ENCODE assay signal across 8 mouse cellular contexts in the genomic region with DNA sequence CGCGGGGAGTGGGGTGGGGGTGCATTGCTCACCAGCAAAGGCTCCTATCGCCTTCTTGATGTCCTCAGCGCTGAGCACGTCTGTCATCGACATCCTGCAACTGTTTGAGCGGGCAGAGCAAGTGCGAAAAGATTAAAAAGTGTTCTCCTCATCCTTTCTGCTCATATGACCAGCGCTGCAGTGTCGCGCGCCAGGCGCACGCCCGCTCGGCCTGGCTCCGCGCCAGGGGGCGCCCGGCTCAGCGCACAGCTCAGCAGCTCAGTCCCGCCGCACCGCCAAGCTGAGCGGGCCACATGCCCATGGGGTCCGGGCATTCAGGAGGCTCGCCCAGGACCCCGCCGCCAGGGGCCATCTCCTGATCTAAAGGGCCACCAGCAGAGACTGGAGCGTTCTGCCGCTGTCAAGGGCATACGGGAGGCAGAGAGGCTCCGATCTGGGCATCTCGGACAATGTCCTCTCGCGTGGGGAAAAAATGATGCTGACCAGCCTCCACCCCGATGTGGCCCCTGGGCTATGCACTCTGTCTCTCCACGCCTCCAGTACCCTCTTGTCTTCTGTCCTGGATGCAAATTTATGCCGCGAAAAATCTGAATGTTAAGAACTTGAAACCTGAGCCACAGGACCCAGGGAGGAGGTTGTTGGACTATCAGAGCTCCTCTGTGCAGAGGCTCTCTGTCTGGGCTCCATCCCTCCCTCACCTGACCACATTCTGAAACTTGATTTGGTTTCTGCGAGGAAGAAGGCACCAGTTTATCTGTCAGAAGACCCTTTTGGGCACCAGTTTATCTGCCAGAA. TPM values are rescaled to one million over a fixed set of nuclear protein-coding genes. Genes with fewer than 3 reads are reported as not detected.
DNase-seq lines count a peak whose midpoint lies in the region; ATAC-seq and TF ChIP-seq lines count a peak whose summit lies in the region.

No protein-coding gene starts in this region.

- H3K27me3 ChIP-seq in lung, embryonic 14.5 days (ENCODE audit: insufficient read depth, low read length), result peaks cover 44% of the 10 kb centered on the region
- peaks cover 17% of the 10 kb centered on the region for H3K27me3 ChIP-seq in embryonic facial prominence, embryonic 11.5 days (ENCODE audit: control insufficient read depth, insufficient read depth, low read length)
- peaks cover 60% of the 10 kb centered on the region for H3K27me3 ChIP-seq in hindbrain, embryonic 12.5 days
- H3K27me3 ChIP-seq in neural tube, embryonic 11.5 days (ENCODE audit: control insufficient read depth, insufficient read depth, low read length), result peaks cover 23% of the 10 kb centered on the region

- TF ChIP-seq CTCF in lung, embryonic 14.5 days (IDR thresholded peaks at IDR 0.05; ENCODE audit: low read depth), result no peak

- 0 out of 2 replicates have a peak, but pooled peaks cover 3% of the 10 kb centered on the region for H3K4me1 ChIP-seq in lung, embryonic 14.5 days (ENCODE audit: insufficient read depth)
- H3K4me1 ChIP-seq in embryonic facial prominence, embryonic 11.5 days (ENCODE audit: control insufficient read depth, insufficient read depth, low read length), result no peaks in the 10 kb centered on the region; the same call in 1 of the 2 replicates
- peaks cover 14% of the 10 kb centered on the region for H3K4me1 ChIP-seq in hindbrain, embryonic 12.5 days
- peaks cover 4% of the 10 kb centered on the region; the same call in 1 of the 2 replicates for H3K4me1 ChIP-seq in neural tube, embryonic 11.5 days (ENCODE audit: control insufficient read depth, insufficient read depth, low read length)

- peak; percentile 84 for DNase-seq in lung, embryonic 14.5 days
- DNase-seq in lung, postnatal 36 days, result no peak
- peak; percentile 58 for DNase-seq in adrenal gland, postnatal 14 days
- DNase-seq in embryonic facial prominence, embryonic 11.5 days (ENCODE audit: low spot score), result peak; percentile 68
- DNase-seq in left cerebral cortex, postnatal 4 days, result peak; percentile 82
- peak; percentile 74 for DNase-seq in neural tube, embryonic 11.5 days (ENCODE audit: low spot score)

- ATAC-seq in lung, embryonic 14.5 days (ENCODE audit: insufficient read depth), result peak; percentile 47; the same call in 1 of the 2 replicates
- peak; percentile 75; the same call in 1 of the 2 replicates for ATAC-seq in embryonic facial prominence, embryonic 11.5 days (replicated peaks; ENCODE audit: insufficient number of reproducible peaks, low FRiP score, low TSS enrichment, low read depth)
- 0 out of 2 replicates have a peak, but pooled peaks have one; percentile 61 for ATAC-seq in hindbrain, embryonic 12.5 days (ENCODE audit: low FRiP score)
- no peak for ATAC-seq in neural tube, embryonic 11.5 days (ENCODE audit: insufficient read depth, low FRiP score, low TSS enrichment)
- no peak for ATAC-seq in inflammation-experienced regulatory T-cells, adult 6 months

- no peaks in the 10 kb centered on the region for H3K36me3 ChIP-seq in lung, embryonic 14.5 days (ENCODE audit: insufficient read depth)
- H3K36me3 ChIP-seq in embryonic facial prominence, embryonic 11.5 days (replicated peaks; ENCODE audit: control insufficient read depth, insufficient read depth, low read depth, low read length), result no peaks in the 10 kb centered on the region
- no peaks in the 10 kb centered on the region for H3K36me3 ChIP-seq in hindbrain, embryonic 12.5 days
- H3K36me3 ChIP-seq in neural tube, embryonic 11.5 days (ENCODE audit: control insufficient read depth, insufficient read depth, low read length), result no peaks in the 10 kb centered on the region

- WGBS in lung, embryonic 14.5 days, result 2% methylated on average over 40 of the region's 41 CpGs
- 2% methylated on average over 41 of the region's 41 CpGs for WGBS in embryonic facial prominence, embryonic 11.5 days
- WGBS in hindbrain, embryonic 12.5 days, result 2% methylated on average over 41 of the region's 41 CpGs
- WGBS in neural tube, embryonic 11.5 days, result 1% methylated on average over 41 of the region's 41 CpGs

- H3K9me3 ChIP-seq in lung, embryonic 14.5 days (ENCODE audit: low read depth, low read length), result no peaks in the 10 kb centered on the region
- no peaks in the 10 kb centered on the region for H3K9me3 ChIP-seq in embryonic facial prominence, embryonic 11.5 days (replicated peaks; ENCODE audit: control insufficient read depth, low read length)
- H3K9me3 ChIP-seq in hindbrain, embryonic 12.5 days (replicated peaks), result no peaks in the 10 kb centered on the region
- H3K9me3 ChIP-seq in neural tube, embryonic 11.5 days (ENCODE audit: control insufficient read depth, low read length), result no peaks in the 10 kb centered on the region

- H3K9ac ChIP-seq in lung, embryonic 14.5 days, result peak overlapping the region; percentile 17; the same call in 1 of the 2 replicates
- H3K9ac ChIP-seq in embryonic facial prominence, embryonic 11.5 days (replicated peaks; ENCODE audit: low read length), result peak overlapping the region; percentile 32
- peak overlapping the region; percentile 43 for H3K9ac ChIP-seq in hindbrain, embryonic 12.5 days
- peak overlapping the region; percentile 42 for H3K9ac ChIP-seq in neural tube, embryonic 11.5 days (ENCODE audit: low read length)

- intact Hi-C loops in left cerebral cortex, postnatal 4 days (cut with DNase I), result no loop called here

- H3K4me3 ChIP-seq in lung, embryonic 14.5 days (ENCODE audit: low read depth, low read length), result peak overlapping the region; percentile 20; the same call in 1 of the 2 replicates
- H3K4me3 ChIP-seq in embryonic facial prominence, embryonic 11.5 days (ENCODE audit: low read depth, low read length), result peak overlapping the region; percentile 27
- H3K4me3 ChIP-seq in hindbrain, embryonic 12.5 days, result peak overlapping the region; percentile 31
- H3K4me3 ChIP-seq in neural tube, embryonic 11.5 days (ENCODE audit: low read depth, low read length), result peak overlapping the region; percentile 15

- H3K27ac ChIP-seq in lung, embryonic 14.5 days (ENCODE audit: low read depth), result no peak overlapping the region
- H3K27ac ChIP-seq in embryonic facial prominence, embryonic 11.5 days (replicated peaks; ENCODE audit: low read depth, low read length), result no peak overlapping the region
- no peak overlapping the region for H3K27ac ChIP-seq in hindbrain, embryonic 12.5 days
- no peak overlapping the region for H3K27ac ChIP-seq in neural tube, embryonic 11.5 days (ENCODE audit: low read depth, low read length)

- H3K4me2 ChIP-seq in lung, embryonic 14.5 days, result peak overlapping the region; percentile 57
- H3K4me2 ChIP-seq in embryonic facial prominence, embryonic 11.5 days (ENCODE audit: low read depth, low read length), result peak overlapping the region; percentile 63
- H3K4me2 ChIP-seq in hindbrain, embryonic 12.5 days (replicated peaks), result peak overlapping the region; percentile 65
- peak overlapping the region; percentile 50 for H3K4me2 ChIP-seq in neural tube, embryonic 11.5 days (ENCODE audit: low read depth)

RNA-seq across cellular contexts. Expression of a gene that starts 1.9 kb away (rescaled TPM):
- polyA plus RNA-seq in lung, embryonic 14.5 days (2014; fragmentation: Nextera tagmentation; extraction: Ambion mirVana), result 0.20 TPM in 1 of 2 replicates, not detected in the other
- 0.94 TPM in 1 of 2 replicates, not detected in the other for total RNA-seq in adrenal gland, postnatal 14 days (2021)
- 0.22 TPM in 1 of 2 replicates, not detected in the other for polyA plus RNA-seq in embryonic facial prominence, embryonic 11.5 days (2014; fragmentation: Nextera tagmentation; extraction: Ambion mirVana)
- polyA plus RNA-seq in hindbrain, embryonic 12.5 days (2016; fragmentation: Nextera tagmentation; extraction: Ambion mirVana), result 4.2 and 10.2 TPM in 2 replicates
- total RNA-seq in left cerebral cortex, postnatal 4 days (2021), result under 1 TPM; 0.40 to 0.89 TPM
- polyA plus RNA-seq in neural tube, embryonic 11.5 days (2014; fragmentation: Nextera tagmentation; extraction: Ambion mirVana), result 0.26 TPM in 1 of 2 replicates, not detected in the other
- not detected for polyA plus RNA-seq in inflammation-experienced regulatory T-cells, adult 6 months (2017; shearing (Covaris generic))

RNA-seq across cellular contexts. Expression of a gene that starts 30.3 kb away (rescaled TPM):
- 95.0 and 99.3 TPM in 2 replicates for polyA plus RNA-seq in lung, embryonic 14.5 days (2014; fragmentation: Nextera tagmentation; extraction: Ambion mirVana)
- 17.2 and 18.4 TPM in 2 replicates for total RNA-seq in adrenal gland, postnatal 14 days (2021)
- 111 and 115 TPM in 2 replicates for polyA plus RNA-seq in embryonic facial prominence, embryonic 11.5 days (2014; fragmentation: Nextera tagmentation; extraction: Ambion mirVana)
- 87.8 and 99.9 TPM in 2 replicates for polyA plus RNA-seq in hindbrain, embryonic 12.5 days (2016; fragmentation: Nextera tagmentation; extraction: Ambion mirVana)
- total RNA-seq in left cerebral cortex, postnatal 4 days (2021), result 10 to 100 TPM; 39.9 to 41.0 TPM
- polyA plus RNA-seq in neural tube, embryonic 11.5 days (2014; fragmentation: Nextera tagmentation; extraction: Ambion mirVana), result 115 and 119 TPM in 2 replicates
- polyA plus RNA-seq in inflammation-experienced regulatory T-cells, adult 6 months (2017; shearing (Covaris generic)), result 10 to 100 TPM; 60.2 to 65.9 (median 62.0) TPM

RNA-seq across cellular contexts. Expression of a gene that starts 40.4 kb away (rescaled TPM):
- polyA plus RNA-seq in lung, embryonic 14.5 days (2014; fragmentation: Nextera tagmentation; extraction: Ambion mirVana), result 3.1 and 7.2 TPM in 2 replicates
- 2.4 and 5.5 TPM in 2 replicates for total RNA-seq in adrenal gland, postnatal 14 days (2021)
- polyA plus RNA-seq in embryonic facial prominence, embryonic 11.5 days (2014; fragmentation: Nextera tagmentation; extraction: Ambion mirVana), result 6.2 and 7.9 TPM in 2 replicates
- 3.9 and 5.4 TPM in 2 replicates for polyA plus RNA-seq in hindbrain, embryonic 12.5 days (2016; fragmentation: Nextera tagmentation; extraction: Ambion mirVana)
- total RNA-seq in left cerebral cortex, postnatal 4 days (2021), result 1 to 10 TPM in 1 of 2 experiments, under 1 TPM in 1; 0.81 to 1.5 TPM
- 6.8 and 7.6 TPM in 2 replicates for polyA plus RNA-seq in neural tube, embryonic 11.5 days (2014; fragmentation: Nextera tagmentation; extraction: Ambion mirVana)
- 100 to 1,000 TPM; 145 to 184 (median 174) TPM for polyA plus RNA-seq in inflammation-experienced regulatory T-cells, adult 6 months (2017; shearing (Covaris generic))

Comparison
In these comparisons a context has a peak if more than half of its experiments do, and no peak if none do; other contexts are left out.
1. ATAC-seq: peak in lung, embryonic 14.5 days (single experiment), embryonic facial prominence, embryonic 11.5 days (single experiment) and hindbrain, embryonic 12.5 days (single experiment); none in neural tube, embryonic 11.5 days (single experiment) and inflammation-experienced regulatory T-cells, adult 6 months (single experiment).
2. RNA of a gene that starts 40.4 kb away (polyA plus RNA-seq): 145 to 184 TPM in inflammation-experienced regulatory T-cells, adult 6 months; 6.2 to 7.9 TPM in embryonic facial prominence, embryonic 11.5 days, 6.8 to 7.6 TPM in neural tube, embryonic 11.5 days, 3.9 to 5.4 TPM in hindbrain, embryonic 12.5 days and 3.1 to 7.2 TPM in lung, embryonic 14.5 days; every median in the first group is over 10 times any median in the second.
3. Peak in every context shown above with its lines, with median percentiles within 50 percentile points of each other: H3K4me2 ChIP-seq, H3K4me3 ChIP-seq and H3K9ac ChIP-seq.